ENCODE assay signal across 9 mouse cellular contexts in genomic region chr3:136007081-136007828, GRCm38 (mm10).
A peak's percentile ranks its signal among the peaks of the same experiment; 100 is the strongest.
DNase-seq lines count a peak whose midpoint lies in the region; ATAC-seq and TF ChIP-seq lines count a peak whose summit lies in the region.
"Had no signal": no experiment of that assay in that cellular context is flagged by ENCODE, and none has a peak within 500 bp of the region (broad histone marks: within the 10 kb centered on the region; RNA-seq: fewer than 3 reads in every experiment).

No protein-coding gene starts in this region.

- H3K36me3 ChIP-seq in lung, embryonic 14.5 days (ENCODE audit: insufficient read depth), result no peaks in the 10 kb centered on the region
- no peaks in the 10 kb centered on the region for H3K36me3 ChIP-seq in hindbrain, embryonic 14.5 days (replicated peaks; ENCODE audit: control insufficient read depth, insufficient read depth)
- H3K36me3 ChIP-seq in neural tube, embryonic 15.5 days, result no peaks in the 10 kb centered on the region

- no peak overlapping the region for H3K27ac ChIP-seq in lung, embryonic 14.5 days (ENCODE audit: low read depth)
- peak overlapping the region; percentile 62; the same call in 1 of the 2 replicates for H3K27ac ChIP-seq in hindbrain, embryonic 14.5 days
- peak overlapping the region; percentile 41; the same call in 1 of the 2 replicates for H3K27ac ChIP-seq in neural tube, embryonic 15.5 days (replicated peaks)

- ATAC-seq in lung, embryonic 14.5 days (ENCODE audit: insufficient read depth), result peak; percentile 62; the same call in 1 of the 2 replicates
- ATAC-seq in hindbrain, embryonic 14.5 days (ENCODE audit: low FRiP score), result peak; percentile 59
- ATAC-seq in neural tube, embryonic 15.5 days (ENCODE audit: low FRiP score), result peak; percentile 59

- no peak overlapping the region for H3K9ac ChIP-seq in lung, embryonic 14.5 days
- H3K9ac ChIP-seq in hindbrain, embryonic 14.5 days, result no peak overlapping the region
- no peak overlapping the region for H3K9ac ChIP-seq in neural tube, embryonic 15.5 days (replicated peaks)

- DNase-seq in cerebellum, adult 8-10 months, result peak; percentile 10
- DNase-seq in cerebellum, adult 11 months, result no peak
- DNase-seq in lung, embryonic 14.5 days, result peak; percentile 3
- no peak for DNase-seq in lung, postnatal 4 days
- no peak for DNase-seq in hindbrain, embryonic 14.5 days (ENCODE audit: low spot score)
- no peak for DNase-seq in thymus, adult 18-20 months
- no peak for DNase-seq in adrenal gland, adult 2 months
- DNase-seq: thymus, postnatal 14 days had no signal

- H3K27me3 ChIP-seq in lung, embryonic 14.5 days (ENCODE audit: insufficient read depth, low read length), result no peaks in the 10 kb centered on the region
- no peaks in the 10 kb centered on the region for H3K27me3 ChIP-seq in hindbrain, embryonic 14.5 days (ENCODE audit: control insufficient read depth, insufficient read depth, low read length)
- no peaks in the 10 kb centered on the region for H3K27me3 ChIP-seq in neural tube, embryonic 15.5 days (replicated peaks)

- peak overlapping the region; percentile 57 for H3K4me2 ChIP-seq in lung, embryonic 14.5 days
- H3K4me2 ChIP-seq in hindbrain, embryonic 14.5 days (replicated peaks), result peak overlapping the region; percentile 43
- peak overlapping the region; percentile 46 for H3K4me2 ChIP-seq in neural tube, embryonic 15.5 days

- 0 out of 2 replicates have a peak, but pooled peaks cover 6% of the 10 kb centered on the region for H3K4me1 ChIP-seq in lung, embryonic 14.5 days (ENCODE audit: insufficient read depth)
- H3K4me1 ChIP-seq in hindbrain, embryonic 14.5 days (replicated peaks; ENCODE audit: control insufficient read depth, insufficient read depth, low read length), result peaks cover 13% of the 10 kb centered on the region
- peaks cover 12% of the 10 kb centered on the region for H3K4me1 ChIP-seq in neural tube, embryonic 15.5 days

- 30% methylated on average over 11 of the region's 11 CpGs for WGBS in lung, embryonic 14.5 days
- WGBS in hindbrain, embryonic 14.5 days, result 61% methylated on average over 11 of the region's 11 CpGs
- 57% methylated on average over 11 of the region's 11 CpGs for WGBS in neural tube, embryonic 15.5 days

- no peak overlapping the region for H3K4me3 ChIP-seq in lung, embryonic 14.5 days (ENCODE audit: low read depth, low read length)
- 0 out of 2 replicates have a peak overlapping the region, but pooled peaks have one; percentile 5 for H3K4me3 ChIP-seq in hindbrain, embryonic 14.5 days (replicated peaks; ENCODE audit: low read length)
- H3K4me3 ChIP-seq in neural tube, embryonic 15.5 days (replicated peaks), result peak overlapping the region; percentile 1; the same call in 1 of the 2 replicates

- H3K9me3 ChIP-seq in lung, embryonic 14.5 days (ENCODE audit: low read depth, low read length), result no peaks in the 10 kb centered on the region
- no peaks in the 10 kb centered on the region for H3K9me3 ChIP-seq in hindbrain, embryonic 14.5 days (ENCODE audit: control insufficient read depth, low read length)
- no peaks in the 10 kb centered on the region for H3K9me3 ChIP-seq in neural tube, embryonic 15.5 days (replicated peaks)

- no peak for TF ChIP-seq CTCF in lung, embryonic 14.5 days (IDR thresholded peaks at IDR 0.05; ENCODE audit: low read depth)

Comparison
In these comparisons a context has a peak if more than half of its experiments do, and no peak if none do; other contexts are left out.
1. DNase-seq: peak in cerebellum, adult 8-10 months (single experiment) and lung, embryonic 14.5 days (single experiment); none in cerebellum, adult 11 months (single experiment), lung, postnatal 4 days (0 of 2), hindbrain, embryonic 14.5 days (single experiment), thymus, adult 18-20 months (0 of 2) and adrenal gland, adult 2 months (single experiment).
2. Peak in every context shown above with its lines, with median percentiles within 50 percentile points of each other: ATAC-seq and H3K4me2 ChIP-seq.